Mouse (Mus musculus) right cerebral cortex, postnatal 4 days (tissue): ENCODE results near the gene Pip5k1b.

Source experiments
- DNase-seq: peaks from one replicate; pipeline ENCODE4 v3.0.0-alpha.2; 2022

Gene Pip5k1b

GRCm38 (mm10) chr19:24514661-24515642, 40.7 kb downstream of the Pip5k1b start:
- DNase-seq, result no peak

- DNase-seq, result no peak
Observed at GRCm38 (mm10) chr19:24513105-24513843, 42.4 kb downstream of the Pip5k1b start.

GRCm38 (mm10) chr19:24511939-24512338, 43.7 kb downstream of the Pip5k1b start:
- no peak for DNase-seq

GRCm38 (mm10) chr19:24509391-24509790, 46.3 kb downstream of the Pip5k1b start:
- DNase-seq, result no peak

- DNase-seq, result no peak
Observed at GRCm38 (mm10) chr19:24508087-24508767, 47.4 kb downstream of the Pip5k1b start.

GRCm38 (mm10) chr19:24502736-24503421, 52.8 kb downstream of the Pip5k1b start:
- no peak for DNase-seq

- DNase-seq, result no peak
Observed at GRCm38 (mm10) chr19:24501525-24501924, 54.1 kb downstream of the Pip5k1b start.

GRCm38 (mm10) chr19:24500431-24500830, 55.2 kb downstream of the Pip5k1b start:
- no peak for DNase-seq

GRCm38 (mm10) chr19:24499291-24499690, 56.4 kb downstream of the Pip5k1b start:
- no peak for DNase-seq

GRCm38 (mm10) chr19:24493887-24494286, 61.8 kb downstream of the Pip5k1b start:
- DNase-seq, result no peak

GRCm38 (mm10) chr19:24491824-24492223, 63.8 kb downstream of the Pip5k1b start:
- DNase-seq, result no peak

- no peak for DNase-seq
Observed at GRCm38 (mm10) chr19:24490275-24490674, 65.4 kb downstream of the Pip5k1b start.

- DNase-seq, result no peak
Observed at GRCm38 (mm10) chr19:24486433-24487296, 69.0 kb downstream of the Pip5k1b start.

- no peak for DNase-seq
Observed at GRCm38 (mm10) chr19:24484612-24485194, 71.0 kb downstream of the Pip5k1b start.

GRCm38 (mm10) chr19:24480916-24481315, 74.8 kb downstream of the Pip5k1b start:
- DNase-seq, result no peak

- peak; percentile 93 for DNase-seq
Observed at GRCm38 (mm10) chr19:24476929-24477882, 78.5 kb downstream of the Pip5k1b start, which contains the start of gene Fam122a. Fam122a (minus strand) TSS chr19:24477356.

GRCm38 (mm10) chr19:24476461-24476860, 79.2 kb downstream of the Pip5k1b start:
- no peak for DNase-seq

- DNase-seq, result no peak
Observed at GRCm38 (mm10) chr19:24475281-24475680, 80.4 kb downstream of the Pip5k1b start.

- DNase-seq, result no peak
Observed at GRCm38 (mm10) chr19:24472512-24472911, 83.2 kb downstream of the Pip5k1b start.

- no peak for DNase-seq
Observed at GRCm38 (mm10) chr19:24471538-24471937, 84.1 kb downstream of the Pip5k1b start.
